Mouse (Mus musculus): Measurements from ENCODE around the gene Zdhhc14.

Gene Zdhhc14

GRCm38 (mm10) chr17:5792164-5792791 lies 299.9 kb downstream of the Zdhhc14 start:
- no peak for DNase-seq (ENCODE audit: low spot score)

- DNase-seq (ENCODE audit: low spot score) = no peak
Measured at GRCm38 (mm10) chr17:5793593-5793992, 301.2 kb downstream of the Zdhhc14 start.

- DNase-seq (ENCODE audit: low spot score) = no peak
Measured at GRCm38 (mm10) chr17:5794276-5794675, 301.9 kb downstream of the Zdhhc14 start.

GRCm38 (mm10) chr17:5795369-5795768 lies 303.0 kb downstream of the Zdhhc14 start:
- no peak for DNase-seq (ENCODE audit: low spot score)

- DNase-seq (ENCODE audit: low spot score) = no peak
Measured at GRCm38 (mm10) chr17:5795878-5796277, 303.5 kb downstream of the Zdhhc14 start.

GRCm38 (mm10) chr17:5797124-5797760 lies 304.9 kb downstream of the Zdhhc14 start:
- no peak for DNase-seq (ENCODE audit: low spot score)

- no peak for DNase-seq (ENCODE audit: low spot score)
Measured at GRCm38 (mm10) chr17:5798221-5798801, 306.0 kb downstream of the Zdhhc14 start.

GRCm38 (mm10) chr17:5798900-5799299 lies 306.5 kb downstream of the Zdhhc14 start:
- DNase-seq (ENCODE audit: low spot score) = no peak

GRCm38 (mm10) chr17:5799396-5800021 lies 307.2 kb downstream of the Zdhhc14 start:
- no peak for DNase-seq (ENCODE audit: low spot score)

GRCm38 (mm10) chr17:5800254-5800653 lies 307.9 kb downstream of the Zdhhc14 start:
- no peak for DNase-seq (ENCODE audit: low spot score)

GRCm38 (mm10) chr17:5800824-5801560 lies 308.6 kb downstream of the Zdhhc14 start:
- DNase-seq (ENCODE audit: low spot score) = no peak

- DNase-seq (ENCODE audit: low spot score) = no peak
Measured at GRCm38 (mm10) chr17:5801761-5802655, 309.7 kb downstream of the Zdhhc14 start.

- DNase-seq (ENCODE audit: low spot score) = no peak
Measured at GRCm38 (mm10) chr17:5802656-5802955, 310.2 kb downstream of the Zdhhc14 start.
